Mouse (Mus musculus): ENCODE results near the gene Vasn. TPM values are rescaled to one million over a fixed set of nuclear protein-coding genes. Genes with fewer than 3 reads are reported as not detected.

The Vasn gene
- polyA plus RNA-seq, 1 experiment from 2014 or later = 3.6 TPM

DNA sequence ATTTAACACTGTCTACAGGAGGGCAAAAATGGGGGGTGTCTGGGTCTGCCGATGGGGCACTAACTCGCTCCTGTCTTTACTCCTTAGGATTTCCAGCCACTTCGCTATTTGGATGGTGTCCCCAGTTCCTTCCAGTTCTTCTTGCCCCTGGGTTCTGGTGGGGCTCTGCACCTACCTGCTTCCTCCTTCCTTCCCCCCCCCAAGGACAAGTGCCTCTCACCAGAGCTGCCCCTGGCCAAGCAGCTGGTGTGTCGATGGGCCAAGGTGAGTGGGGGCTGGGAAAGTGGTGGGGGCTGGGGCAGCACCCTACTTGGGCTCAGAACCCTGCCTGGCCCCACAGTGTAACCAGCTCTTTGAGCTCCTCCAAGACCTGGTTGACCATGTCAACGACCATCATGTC is 28.5 kb upstream of the Vasn start:
- Histone ChIP-seq H3K9me3 (no peaks in the 10 kb centered on the region), H3K27ac (replicated peaks) (no peak overlapping the region), H3K4me1 (peaks cover 12% of the 10 kb centered on the region), H3K9ac (replicated peaks) (no peak overlapping the region), H3K27me3 (no peaks in the 10 kb centered on the region), H3K4me3 (no peak overlapping the region), H3K36me3 (peaks cover 48% of the 10 kb centered on the region), H3K4me2 (replicated peaks) (no peak overlapping the region)
- WGBS = 87% methylated on average over 5 of the region's 5 CpGs
- no peak for ATAC-seq (replicated peaks)

DNA sequence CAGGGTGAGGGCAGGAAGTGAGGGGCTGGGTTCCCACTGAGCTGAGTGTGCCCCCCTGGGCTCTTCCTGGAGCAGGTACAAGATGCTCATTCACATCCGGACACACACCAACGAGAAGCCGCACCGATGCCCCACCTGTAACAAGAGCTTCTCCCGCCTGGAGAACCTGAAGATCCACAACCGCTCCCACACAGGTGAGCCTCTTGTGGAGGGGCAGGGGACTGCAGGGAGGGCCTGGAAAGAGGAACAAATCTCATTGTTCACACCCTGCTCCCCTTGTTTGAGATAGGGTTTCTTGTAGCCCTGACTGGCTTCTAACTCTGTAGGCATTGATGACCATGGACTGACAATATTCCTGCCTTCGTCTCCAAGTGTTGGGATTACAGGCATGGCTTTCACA is 28.1 kb upstream of the Vasn start:
- ATAC-seq (replicated peaks) = no peak
- Histone ChIP-seq H3K9ac (replicated peaks) (no peak overlapping the region), H3K27me3 (no peaks in the 10 kb centered on the region), H3K4me2 (replicated peaks) (no peak overlapping the region), H3K4me3 (no peak overlapping the region), H3K36me3 (peaks cover 49% of the 10 kb centered on the region), H3K27ac (replicated peaks) (no peak overlapping the region), H3K4me1 (peaks cover 7% of the 10 kb centered on the region), H3K9me3 (no peaks in the 10 kb centered on the region)
- 95% methylated on average over 7 of the region's 7 CpGs for WGBS

DNA sequence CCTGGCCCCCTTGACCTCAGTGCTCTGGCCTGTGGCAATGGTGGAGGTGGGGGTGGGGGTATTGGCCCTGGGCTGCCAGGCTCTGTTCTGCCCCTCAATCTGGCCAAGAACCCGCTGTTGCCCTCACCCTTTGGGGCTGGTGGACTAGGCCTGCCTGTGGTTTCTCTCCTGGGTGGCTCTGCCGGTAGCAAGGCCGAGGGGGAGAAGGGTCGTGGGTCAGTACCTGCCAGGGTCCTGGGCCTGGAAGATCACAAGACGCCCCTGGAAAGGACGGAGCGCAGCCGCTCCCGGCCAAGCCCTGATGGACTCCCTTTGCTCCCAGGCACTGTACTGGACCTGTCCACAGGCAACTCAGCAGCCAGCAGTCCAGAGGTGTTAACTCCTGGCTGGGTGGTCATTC is 26.0 kb upstream of the Vasn start:
- Histone ChIP-seq H3K4me1 (no peaks in the 10 kb centered on the region), H3K9ac (replicated peaks) (no peak overlapping the region), H3K4me3 (no peak overlapping the region), H3K9me3 (no peaks in the 10 kb centered on the region), H3K27ac (replicated peaks) (no peak overlapping the region), H3K27me3 (no peaks in the 10 kb centered on the region), H3K36me3 (peaks cover 54% of the 10 kb centered on the region), H3K4me2 (replicated peaks) (no peak overlapping the region)
- WGBS = 94% methylated on average over 9 of the region's 9 CpGs
- ATAC-seq (replicated peaks) = no peak

DNA sequence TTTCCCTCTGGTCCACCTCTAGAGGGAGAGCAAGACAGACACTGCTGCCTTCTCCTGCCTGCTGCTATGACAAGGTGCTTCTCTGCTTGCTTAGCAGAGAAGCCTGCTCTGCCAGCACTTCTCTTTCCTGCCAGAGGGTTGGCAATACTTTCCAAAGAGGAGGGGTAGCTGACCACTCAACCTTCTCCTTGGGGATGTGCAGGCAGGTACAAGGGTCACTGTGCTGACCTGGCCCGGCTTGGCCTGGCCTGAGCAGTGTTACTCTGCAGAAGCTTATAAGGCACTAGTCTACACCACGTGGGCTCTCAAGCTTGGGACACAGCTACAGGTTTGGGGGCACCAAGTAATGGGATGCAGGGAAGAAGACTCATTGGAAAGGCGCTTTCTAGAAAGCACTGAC is 25.1 kb upstream of the Vasn start:
- no peaks in the 10 kb centered on the region for H3K4me1 ChIP-seq
- WGBS = 94% methylated on average over 3 of the region's 3 CpGs
- no peaks in the 10 kb centered on the region for H3K9me3 ChIP-seq
- no peak overlapping the region for H3K4me2 ChIP-seq (replicated peaks)
- H3K27ac ChIP-seq (replicated peaks) = no peak overlapping the region
- H3K4me3 ChIP-seq = no peak overlapping the region
- H3K36me3 ChIP-seq = peaks cover 57% of the 10 kb centered on the region
- H3K27me3 ChIP-seq = no peaks in the 10 kb centered on the region
- no peak for ATAC-seq (replicated peaks)
- no peak overlapping the region for H3K9ac ChIP-seq (replicated peaks)

DNA sequence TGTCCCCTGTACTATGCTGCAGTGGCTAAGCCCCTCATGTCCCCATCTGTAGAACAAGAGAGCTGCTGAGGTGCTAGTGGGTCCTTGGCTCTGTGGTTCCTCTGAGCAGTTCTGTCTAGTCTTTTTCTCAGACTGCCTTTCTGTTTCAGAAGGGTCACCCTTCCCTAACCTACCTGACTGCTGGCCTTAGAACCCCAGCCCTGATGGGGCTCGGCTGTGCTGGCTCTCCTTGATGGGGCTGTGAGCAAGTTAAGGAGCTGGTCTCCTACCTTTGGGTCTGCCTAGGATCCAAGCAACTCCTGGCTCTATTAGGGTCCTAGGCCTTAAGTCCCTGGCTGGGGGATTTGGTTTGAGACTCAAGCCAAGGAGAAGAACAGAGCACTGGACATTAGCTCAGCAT is 24.4 kb upstream of the Vasn start:
- no peak overlapping the region for H3K9ac ChIP-seq (replicated peaks)
- no peaks in the 10 kb centered on the region for H3K9me3 ChIP-seq
- ATAC-seq (replicated peaks) = no peak
- H3K36me3 ChIP-seq = peaks cover 54% of the 10 kb centered on the region
- 91% methylated on average over 1 of the region's 1 CpGs for WGBS
- no peak overlapping the region for H3K4me3 ChIP-seq
- no peaks in the 10 kb centered on the region for H3K4me1 ChIP-seq
- no peak overlapping the region for H3K27ac ChIP-seq (replicated peaks)
- H3K27me3 ChIP-seq = no peaks in the 10 kb centered on the region
- no peak overlapping the region for H3K4me2 ChIP-seq (replicated peaks)

DNA sequence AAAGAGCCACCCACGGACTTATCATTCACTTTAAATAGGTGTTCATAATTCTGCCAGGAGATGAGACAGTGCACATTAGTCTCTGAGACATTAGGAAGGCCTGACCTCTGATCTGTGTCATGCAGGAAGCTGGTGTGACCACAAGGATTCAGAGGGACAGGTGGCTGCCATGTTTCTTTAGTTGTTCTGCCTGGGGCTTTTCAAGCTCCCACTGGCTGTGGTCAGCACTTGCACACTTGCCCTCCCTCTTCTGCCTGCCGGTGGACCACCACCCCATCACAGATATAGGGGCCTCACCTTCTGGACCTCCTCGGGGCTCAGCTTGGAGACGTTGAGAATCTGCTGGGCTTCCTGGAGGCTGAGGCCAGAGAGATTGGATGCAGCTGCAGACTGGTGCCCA is 22.9 kb upstream of the Vasn start:
- no peak for ATAC-seq (replicated peaks)
- Histone ChIP-seq H3K4me2 (replicated peaks) (no peak overlapping the region), H3K9me3 (no peaks in the 10 kb centered on the region), H3K27me3 (no peaks in the 10 kb centered on the region), H3K27ac (replicated peaks) (no peak overlapping the region), H3K4me3 (no peak overlapping the region), H3K9ac (replicated peaks) (no peak overlapping the region), H3K4me1 (no peaks in the 10 kb centered on the region), H3K36me3 (peaks cover 44% of the 10 kb centered on the region)
- 85% methylated on average over 4 of the region's 4 CpGs for WGBS

DNA sequence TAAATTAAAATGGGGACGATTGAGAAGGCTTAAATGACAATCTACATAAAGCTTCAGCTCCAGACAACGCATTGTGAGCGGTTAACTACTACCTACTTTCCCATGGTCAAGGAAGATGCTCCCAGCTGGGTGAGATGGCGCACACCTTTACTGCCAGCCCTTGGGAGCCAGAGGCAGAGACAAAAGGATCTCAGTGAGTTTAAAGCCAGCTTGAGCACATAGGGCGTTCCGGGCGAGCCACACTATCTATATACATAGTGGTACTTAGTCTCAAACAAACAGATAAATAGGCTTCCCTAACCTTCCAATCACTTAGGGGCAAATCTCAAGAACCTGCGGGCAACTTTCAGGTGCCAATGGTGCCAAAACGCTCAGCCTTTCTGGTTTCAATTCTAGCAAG is 15.7 kb upstream of the Vasn start:
- peak overlapping the region; percentile 76 for H3K27ac ChIP-seq (replicated peaks)
- H3K4me1 ChIP-seq = peaks cover 24% of the 10 kb centered on the region
- no peak for ATAC-seq (replicated peaks)
- WGBS = 19% methylated on average over 9 of the region's 9 CpGs
- H3K36me3 ChIP-seq = no peaks in the 10 kb centered on the region; the same call in 1 of the 2 replicates
- H3K27me3 ChIP-seq = no peaks in the 10 kb centered on the region
- H3K4me2 ChIP-seq (replicated peaks) = peak overlapping the region; percentile 70
- H3K4me3 ChIP-seq = peak overlapping the region; percentile 86
- H3K9me3 ChIP-seq = no peaks in the 10 kb centered on the region
- peak overlapping the region; percentile 87 for H3K9ac ChIP-seq (replicated peaks)

DNA sequence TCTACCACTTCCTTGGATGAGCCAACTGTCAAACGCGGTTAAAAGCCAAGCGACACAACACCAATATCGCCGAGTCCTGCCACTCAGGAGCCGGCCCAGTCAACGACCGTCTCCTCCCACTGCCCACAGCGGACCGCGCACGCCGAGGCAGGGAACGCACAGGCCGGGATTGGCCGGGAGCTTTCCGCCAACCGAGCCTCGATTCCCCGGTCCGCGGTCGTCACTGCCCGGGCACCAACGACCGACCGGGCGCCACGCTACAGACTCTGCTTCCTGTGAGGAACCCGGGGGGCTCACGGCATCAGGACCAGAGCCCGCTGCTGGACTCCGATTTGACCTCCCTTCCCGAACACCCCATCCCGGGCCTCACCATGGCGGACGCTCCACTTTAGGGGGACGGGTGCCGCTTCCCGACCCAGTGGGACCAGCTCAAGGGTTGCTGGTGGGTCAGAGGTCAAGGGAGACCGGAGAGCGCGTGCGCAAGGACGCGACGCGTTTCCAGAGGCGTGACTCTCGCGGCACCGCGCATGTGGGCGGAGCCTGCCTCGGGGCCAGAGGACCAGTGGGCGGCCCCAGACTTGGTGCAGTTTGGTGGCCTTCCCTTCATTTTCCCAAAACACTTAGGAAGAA is 15.1 kb upstream of the Vasn start, which contains the start of gene Pam16:
Pam16 (minus strand) TSS at position 508 of the 630 bp plus-strand sequence.
- Histone ChIP-seq H3K27me3 (no peaks in the 10 kb centered on the region), H3K36me3 (no peaks in the 10 kb centered on the region), H3K9ac (replicated peaks) (peak within 1 kb of the TSS; percentile 87), H3K4me2 (replicated peaks) (peak within 1 kb of the TSS; percentile 70), H3K27ac (replicated peaks) (peak within 1 kb of the TSS; percentile 76), H3K4me3 (peak within 1 kb of the TSS; percentile 86), H3K9me3 (no peaks in the 10 kb centered on the region), H3K4me1 (peaks cover 24% of the 10 kb centered on the region)
- WGBS = under 1% methylated on average over 56 of the region's 56 CpGs
- ATAC-seq (replicated peaks) = peak; percentile 89

DNA sequence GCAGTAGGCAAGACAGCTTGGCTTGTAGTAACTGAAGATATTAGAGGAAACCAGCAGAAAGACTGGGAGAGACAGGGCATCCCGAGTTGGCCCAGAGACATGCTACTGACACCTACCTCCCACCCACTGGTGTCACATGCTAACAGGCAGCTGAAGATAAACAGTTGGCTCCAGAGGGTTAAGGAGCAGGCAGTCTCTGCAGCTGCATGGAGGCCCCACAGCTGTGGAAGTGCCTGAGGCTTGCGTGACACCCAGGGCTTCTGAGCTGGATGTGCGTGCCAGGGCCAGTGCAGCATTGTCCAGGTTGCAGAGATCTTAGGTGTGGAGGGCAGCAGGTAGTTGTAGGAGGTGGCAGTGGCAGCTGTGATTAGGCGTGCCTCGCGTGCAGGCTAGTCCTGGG is 12.6 kb upstream of the Vasn start:
- Histone ChIP-seq H3K27me3 (no peaks in the 10 kb centered on the region), H3K4me2 (replicated peaks) (no peak overlapping the region), H3K9me3 (no peaks in the 10 kb centered on the region), H3K27ac (replicated peaks) (no peak overlapping the region), H3K4me1 (peaks cover 24% of the 10 kb centered on the region), H3K4me3 (no peak overlapping the region), H3K9ac (replicated peaks) (no peak overlapping the region), H3K36me3 (no peaks in the 10 kb centered on the region)
- WGBS = 88% methylated on average over 6 of the region's 6 CpGs
- no peak for ATAC-seq (replicated peaks)

DNA sequence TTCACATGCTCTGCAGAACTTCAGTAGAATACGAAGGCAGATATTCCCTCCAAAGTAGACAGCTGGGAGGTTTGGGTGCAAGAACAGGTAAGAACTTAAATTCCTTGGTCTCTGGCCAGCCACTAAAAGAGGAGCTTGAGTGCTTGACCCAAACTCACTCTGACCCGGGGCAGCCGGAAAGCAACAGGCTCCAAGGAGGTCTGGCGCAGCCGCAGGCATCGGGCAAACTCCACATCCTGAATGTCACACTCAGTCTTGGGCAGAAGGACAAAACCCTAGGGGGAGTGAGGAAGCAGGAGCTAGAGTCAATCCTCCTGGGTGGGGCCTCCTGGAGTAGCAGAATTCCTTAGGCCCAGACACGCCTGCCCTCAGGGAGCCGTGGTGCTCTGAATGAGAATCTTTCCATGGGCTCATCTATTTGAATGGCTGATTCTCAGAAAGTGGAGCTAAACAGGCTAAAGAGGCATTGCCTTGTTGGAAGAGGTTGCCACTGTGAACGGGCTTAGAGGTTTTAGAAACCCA is 10.8 kb upstream of the Vasn start:
- Histone ChIP-seq H3K4me2 (replicated peaks) (no peak overlapping the region), H3K27me3 (no peaks in the 10 kb centered on the region), H3K9me3 (no peaks in the 10 kb centered on the region), H3K4me3 (no peak overlapping the region), H3K9ac (replicated peaks) (no peak overlapping the region), H3K4me1 (peaks cover 6% of the 10 kb centered on the region), H3K27ac (replicated peaks) (no peak overlapping the region), H3K36me3 (no peaks in the 10 kb centered on the region)
- 92% methylated on average over 9 of the region's 9 CpGs for WGBS
- ATAC-seq (replicated peaks) = no peak

DNA sequence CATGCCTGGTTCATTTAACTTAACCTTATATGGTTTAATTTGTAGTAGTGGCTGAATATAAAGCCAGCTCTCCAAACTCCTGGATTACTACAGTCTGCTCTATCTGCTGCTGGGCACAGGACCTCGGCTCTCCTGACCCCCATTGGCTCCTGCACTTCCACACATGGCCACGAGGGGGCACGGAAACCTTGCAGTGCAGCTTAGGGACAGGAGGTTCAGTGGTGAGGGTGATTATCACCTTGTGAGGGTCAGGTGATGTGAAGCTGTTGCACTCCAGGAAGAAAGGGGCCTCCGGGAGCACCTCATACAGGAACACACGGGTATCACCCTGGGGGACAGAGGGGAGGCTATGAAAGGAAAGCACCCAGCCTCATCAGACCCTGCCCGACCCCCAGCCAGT is 9.8 kb upstream of the Vasn start:
- Histone ChIP-seq H3K4me2 (replicated peaks) (no peak overlapping the region), H3K27ac (replicated peaks) (no peak overlapping the region), H3K36me3 (no peaks in the 10 kb centered on the region), H3K4me3 (no peak overlapping the region), H3K9me3 (no peaks in the 10 kb centered on the region), H3K9ac (replicated peaks) (no peak overlapping the region), H3K4me1 (0 out of 2 replicates have a peak, but pooled peaks cover 4% of the 10 kb centered on the region), H3K27me3 (no peaks in the 10 kb centered on the region)
- 24% methylated on average over 6 of the region's 6 CpGs for WGBS
- ATAC-seq (replicated peaks) = no peak

DNA sequence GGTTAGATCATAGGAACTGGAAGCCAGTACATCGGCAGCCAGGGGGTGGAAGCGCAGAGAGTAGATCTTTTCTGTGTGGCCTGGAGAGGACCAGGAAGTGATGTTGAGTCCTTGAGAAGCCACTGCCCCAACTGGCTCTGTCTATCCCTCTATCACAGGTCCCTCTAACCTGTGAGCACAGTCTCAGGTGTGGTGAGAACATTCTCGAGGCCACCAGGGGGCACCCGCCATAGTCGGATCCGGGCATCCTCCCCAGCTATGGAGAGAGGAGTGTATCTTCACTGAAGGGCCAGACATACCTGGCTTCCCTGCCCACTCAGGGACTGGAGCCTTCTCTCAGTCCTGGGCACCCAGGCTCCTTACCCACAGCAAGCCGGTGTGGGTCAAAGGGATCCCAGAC is 7.7 kb upstream of the Vasn start:
- H3K9me3 ChIP-seq = no peaks in the 10 kb centered on the region
- no peak overlapping the region for H3K4me3 ChIP-seq
- no peak for ATAC-seq (replicated peaks)
- no peaks in the 10 kb centered on the region for H3K27me3 ChIP-seq
- H3K36me3 ChIP-seq = no peaks in the 10 kb centered on the region
- H3K9ac ChIP-seq (replicated peaks) = no peak overlapping the region
- no peak overlapping the region for H3K27ac ChIP-seq (replicated peaks)
- H3K4me2 ChIP-seq (replicated peaks) = no peak overlapping the region
- no peaks in the 10 kb centered on the region for H3K4me1 ChIP-seq
- WGBS = 40% methylated on average over 7 of the region's 7 CpGs

DNA sequence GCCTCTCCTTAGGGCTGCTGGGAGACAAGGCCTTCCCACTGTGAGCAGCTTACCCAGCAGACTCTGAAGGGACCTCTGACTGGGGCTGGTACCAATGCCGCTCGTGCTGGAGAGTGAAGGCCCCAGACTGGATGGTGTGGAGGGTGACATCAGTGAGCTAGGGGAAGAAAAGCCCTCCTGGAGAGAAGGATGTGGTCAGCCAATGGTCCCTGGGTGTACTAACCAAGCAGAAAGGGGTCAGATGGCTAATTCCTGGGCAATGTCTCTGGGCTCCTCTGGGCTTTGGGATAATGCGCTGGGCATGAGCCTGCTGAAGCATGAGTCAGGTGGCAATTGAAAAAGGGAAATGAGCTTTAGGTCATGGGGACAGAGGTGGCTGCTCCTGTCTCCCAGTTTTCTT is 6.1 kb upstream of the Vasn start:
- Histone ChIP-seq H3K4me1 (no peaks in the 10 kb centered on the region), H3K9ac (replicated peaks) (no peak overlapping the region), H3K4me2 (replicated peaks) (no peak overlapping the region), H3K9me3 (no peaks in the 10 kb centered on the region), H3K4me3 (no peak overlapping the region), H3K27ac (replicated peaks) (no peak overlapping the region), H3K27me3 (no peaks in the 10 kb centered on the region), H3K36me3 (no peaks in the 10 kb centered on the region)
- 96% methylated on average over 3 of the region's 3 CpGs for WGBS
- ATAC-seq (replicated peaks) = no peak

Data from forebrain, embryonic 15.5 days (tissue).